Mouse (Mus musculus): Measurements from ENCODE around the gene Zfp867.

DNA sequence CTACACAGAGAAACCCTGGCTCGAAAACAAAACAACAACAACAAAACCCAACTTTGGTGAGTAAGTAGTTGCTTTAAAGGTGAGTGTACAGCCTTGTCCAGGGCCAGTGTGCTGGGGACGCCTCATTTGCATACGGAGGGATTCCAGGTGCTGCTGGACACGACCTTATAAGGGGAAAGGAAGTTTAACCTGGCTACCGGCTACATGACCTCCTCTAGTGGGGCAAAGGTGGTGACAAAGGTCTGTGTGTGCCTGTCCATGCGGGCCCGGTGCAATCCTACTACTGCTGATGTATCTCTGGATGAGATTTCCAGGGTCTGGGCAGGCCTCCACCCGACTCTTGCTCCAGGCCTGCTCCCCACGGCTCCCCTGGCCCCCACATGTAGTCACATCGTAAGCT lies 40.5 kb upstream of the Zfp867 start:
- TF ChIP-seq CTCF (IDR thresholded peaks at IDR 0.05; ENCODE audit: low read depth): no peak
- no peak for TF ChIP-seq EP300 (optimal IDR thresholded peaks at IDR 0.05)

All from stomach, postnatal 0 days (tissue).